Mouse (Mus musculus) MN1 (cell line): Measurements from ENCODE around the gene Trappc3.
A peak's percentile ranks its signal among the peaks of the same experiment; 100 is the strongest.
"Not testable (repeated sequence)": the region's sequence is repeated elsewhere in the genome, so short reads cannot be mapped to it uniquely, and the experiment has no call there.

Experiments used
- DNase-seq: peaks from one replicate; pipeline ENCODE4 v3.0.0-alpha.2; 2016; ENCODE audit warnings: low spot score

Gene Trappc3

DNA sequence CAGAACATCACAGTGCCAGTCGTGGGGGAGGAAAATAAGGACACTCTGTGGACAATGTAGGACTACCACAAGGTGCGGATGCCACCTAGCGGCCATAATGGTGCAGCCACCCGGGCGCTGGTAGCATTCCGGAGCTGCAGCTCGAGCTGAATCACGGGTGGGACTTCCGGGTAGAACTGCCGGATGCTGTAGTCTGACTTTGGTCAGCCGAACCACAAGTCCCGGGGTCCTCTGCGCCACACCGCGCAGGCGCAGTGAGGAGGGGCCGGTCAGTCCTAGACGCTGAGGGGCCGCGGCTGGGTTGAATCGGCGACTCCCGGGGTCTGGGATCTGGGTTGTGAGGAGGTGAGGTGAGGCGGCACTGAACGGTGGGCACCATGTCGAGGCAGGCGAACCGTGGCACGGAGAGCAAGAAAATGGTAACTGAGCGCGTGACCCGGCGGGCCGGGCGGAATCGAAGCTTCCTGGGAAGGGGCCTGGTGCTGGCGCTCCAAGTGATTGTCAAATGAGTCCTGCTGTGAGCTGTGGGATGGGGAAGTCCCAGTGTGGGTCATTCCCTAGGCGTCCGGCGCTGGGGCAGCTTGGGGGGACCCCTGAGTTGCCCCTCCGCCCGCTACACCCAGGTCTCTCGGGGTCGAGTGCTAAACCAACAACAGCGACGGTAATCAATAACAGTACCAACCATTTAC lies at the start of gene Trappc3:
Gene Trappc3, plus strand, starts transcription at position 207 of the 689 bp plus-strand sequence.
- peak; percentile 97 for DNase-seq

DNA sequence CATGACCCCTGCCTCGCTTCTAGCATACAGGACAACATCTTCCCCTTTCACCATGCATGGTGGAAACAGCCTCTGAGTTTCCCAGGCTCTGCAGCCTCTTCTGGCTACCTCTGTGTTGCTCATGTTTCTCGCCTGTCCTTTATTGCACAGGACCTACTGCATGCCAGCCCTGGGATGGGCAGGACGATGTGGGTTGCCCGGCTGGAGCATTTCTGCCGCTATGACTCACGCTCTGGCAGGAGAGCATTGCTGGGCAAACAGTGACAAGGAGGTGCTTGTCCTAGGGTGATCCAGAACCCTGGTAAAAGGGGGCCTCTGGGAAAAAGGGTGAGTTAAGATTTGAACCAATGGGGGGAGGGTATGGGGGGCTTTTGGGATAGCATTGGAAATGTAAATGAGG lies 44.4 kb upstream of the Trappc3 start:
- no peak for DNase-seq

DNA sequence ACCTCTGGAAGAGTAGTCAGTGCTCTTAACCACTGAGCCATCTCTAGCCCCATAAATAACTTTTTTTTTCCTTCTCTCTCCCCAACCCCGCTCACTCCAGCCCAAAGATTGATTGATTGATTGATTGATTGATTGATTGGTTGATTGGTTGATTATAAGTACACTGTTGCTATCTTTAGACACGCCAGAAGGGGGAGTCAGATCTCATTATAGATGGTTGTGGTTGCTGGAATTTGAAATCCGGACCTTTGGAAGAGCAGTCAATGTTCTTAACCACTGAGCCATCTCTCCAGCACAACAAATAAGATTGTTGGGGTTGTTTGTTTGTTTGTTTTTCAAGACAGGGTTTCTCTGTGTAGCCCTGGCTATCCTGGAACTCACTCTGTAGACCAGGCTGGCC lies 42.6 kb upstream of the Trappc3 start:
- not testable (repeated sequence) for DNase-seq

DNA sequence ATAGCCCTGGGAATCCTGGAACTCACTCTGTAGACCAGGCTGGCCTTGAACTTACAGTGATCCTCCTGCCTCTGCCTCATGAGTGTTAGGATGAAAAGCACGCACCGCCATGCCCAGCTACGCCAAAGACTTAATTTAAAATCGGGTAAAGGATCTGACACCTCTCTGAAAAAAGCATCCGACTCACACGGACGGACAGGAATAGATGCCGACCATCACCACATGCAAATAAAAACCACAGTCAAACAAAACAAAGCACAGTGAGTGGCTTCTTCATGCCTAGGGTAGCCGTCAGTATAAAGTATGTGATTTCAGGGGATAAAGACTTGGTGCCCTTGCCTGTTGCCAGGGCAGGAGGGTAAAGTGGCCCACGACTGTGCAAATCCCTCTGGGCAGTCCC lies 42.1 kb upstream of the Trappc3 start:
- no peak for DNase-seq

DNA sequence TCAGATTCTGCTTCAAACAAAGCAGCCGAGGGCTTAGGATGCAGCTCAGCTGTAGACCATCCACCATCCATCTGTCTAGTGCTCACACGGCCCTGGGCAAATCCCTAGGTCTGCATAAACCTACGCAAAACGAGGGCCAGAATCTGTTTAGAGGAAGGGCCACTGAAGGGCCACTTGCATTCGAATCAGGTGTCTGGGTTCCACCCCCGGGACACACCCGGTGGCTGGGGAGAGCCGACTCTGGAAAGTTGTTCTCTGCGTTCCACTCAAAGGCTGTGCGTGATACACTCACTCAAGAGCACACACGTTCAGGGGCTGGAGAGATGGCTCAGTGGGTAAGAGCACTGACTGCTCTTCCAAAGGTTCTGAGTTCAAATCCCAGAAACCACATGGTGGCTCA lies 39.5 kb upstream of the Trappc3 start:
- DNase-seq: no peak

DNA sequence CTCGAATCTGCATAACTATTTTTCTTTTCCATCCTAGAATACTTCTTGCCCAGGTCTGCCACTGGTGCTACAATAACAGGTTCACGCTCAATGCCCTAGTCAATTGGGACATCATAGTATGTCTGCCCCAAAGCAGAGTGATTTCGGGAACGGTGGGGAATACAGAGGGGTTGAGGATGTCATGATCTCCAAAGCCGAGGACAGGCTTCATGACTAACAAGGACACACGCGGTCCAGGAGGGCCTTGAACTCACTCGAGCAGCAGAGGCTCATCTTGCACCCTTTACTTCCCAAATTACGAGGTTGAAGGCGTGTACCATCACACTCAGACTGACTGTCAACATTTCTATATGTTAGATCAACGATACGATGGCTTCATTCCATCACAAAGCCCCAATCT lies 35.5 kb upstream of the Trappc3 start:
- DNase-seq: no peak

DNA sequence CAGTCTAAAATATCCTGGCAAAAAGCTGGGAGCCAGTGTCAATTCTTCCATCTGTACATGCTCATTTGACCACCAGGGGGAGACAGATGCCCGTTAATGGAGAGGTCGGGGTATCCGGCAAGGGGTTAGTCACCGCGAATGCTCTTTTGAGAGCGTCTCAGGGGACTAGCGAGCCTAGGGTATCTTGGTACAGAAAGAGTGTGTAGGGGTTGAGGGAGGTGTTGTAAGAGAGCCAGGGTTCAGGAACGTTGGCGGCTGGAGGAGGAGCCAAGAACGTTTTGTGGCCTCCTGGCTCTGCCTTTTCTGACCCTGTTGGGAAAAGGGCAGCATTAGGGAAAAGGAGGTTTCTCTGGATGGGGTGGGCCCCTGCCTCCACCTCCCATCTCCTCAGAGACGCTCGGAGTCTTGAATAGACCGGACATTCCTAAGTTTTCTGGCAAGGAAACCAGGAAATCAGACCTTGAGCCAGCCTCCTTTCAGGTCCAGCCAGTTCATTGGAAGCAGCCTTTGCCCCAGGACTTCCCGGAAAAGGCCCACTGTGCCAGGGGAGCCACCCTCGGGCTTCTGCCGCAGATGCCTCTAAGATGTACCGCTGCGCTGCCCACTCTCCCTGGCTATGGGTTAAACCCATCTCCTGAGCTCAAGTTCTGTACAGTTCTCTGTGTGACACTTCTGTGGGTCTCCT lies 34.9 kb upstream of the Trappc3 start:
- DNase-seq: peak; percentile 89

DNA sequence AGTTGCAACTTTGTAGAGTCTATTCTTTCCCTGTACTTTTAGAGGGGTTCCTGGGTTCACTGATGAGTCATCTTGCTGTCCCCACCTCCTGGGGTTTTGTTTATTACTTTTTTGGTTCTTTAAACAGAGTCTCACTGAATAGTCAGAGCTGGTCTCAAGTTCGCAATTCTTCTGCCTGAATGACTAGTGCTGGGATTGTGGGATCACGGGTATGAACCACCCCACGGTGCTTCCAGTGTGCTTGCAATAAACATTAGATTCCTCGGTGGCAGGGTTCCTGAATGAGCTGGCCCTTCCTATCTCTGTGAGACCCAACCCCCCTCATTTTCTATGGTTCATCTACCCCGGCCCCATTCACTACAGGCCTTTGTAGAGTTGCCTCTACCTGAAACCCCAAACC lies 34.0 kb upstream of the Trappc3 start:
- DNase-seq: no peak

DNA sequence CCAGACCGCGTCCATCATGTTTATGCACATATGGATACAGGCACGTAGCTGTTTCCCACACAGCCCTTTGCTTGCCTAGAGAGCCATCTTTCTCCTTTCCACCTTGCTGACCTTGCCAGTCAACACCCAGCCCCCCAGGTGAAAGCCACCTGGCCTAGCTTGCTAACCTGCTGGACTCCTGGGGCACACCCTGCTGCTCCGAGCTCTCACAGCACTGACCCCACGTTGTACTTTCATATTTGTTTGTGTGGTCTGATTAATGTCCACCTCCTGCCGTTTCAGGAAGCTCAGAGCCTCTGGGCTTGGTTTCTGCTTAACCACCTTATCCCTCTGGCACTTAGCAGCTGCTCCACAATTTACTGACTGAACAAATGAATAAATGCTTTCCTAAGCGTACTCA lies 32.2 kb upstream of the Trappc3 start:
- DNase-seq: no peak

DNA sequence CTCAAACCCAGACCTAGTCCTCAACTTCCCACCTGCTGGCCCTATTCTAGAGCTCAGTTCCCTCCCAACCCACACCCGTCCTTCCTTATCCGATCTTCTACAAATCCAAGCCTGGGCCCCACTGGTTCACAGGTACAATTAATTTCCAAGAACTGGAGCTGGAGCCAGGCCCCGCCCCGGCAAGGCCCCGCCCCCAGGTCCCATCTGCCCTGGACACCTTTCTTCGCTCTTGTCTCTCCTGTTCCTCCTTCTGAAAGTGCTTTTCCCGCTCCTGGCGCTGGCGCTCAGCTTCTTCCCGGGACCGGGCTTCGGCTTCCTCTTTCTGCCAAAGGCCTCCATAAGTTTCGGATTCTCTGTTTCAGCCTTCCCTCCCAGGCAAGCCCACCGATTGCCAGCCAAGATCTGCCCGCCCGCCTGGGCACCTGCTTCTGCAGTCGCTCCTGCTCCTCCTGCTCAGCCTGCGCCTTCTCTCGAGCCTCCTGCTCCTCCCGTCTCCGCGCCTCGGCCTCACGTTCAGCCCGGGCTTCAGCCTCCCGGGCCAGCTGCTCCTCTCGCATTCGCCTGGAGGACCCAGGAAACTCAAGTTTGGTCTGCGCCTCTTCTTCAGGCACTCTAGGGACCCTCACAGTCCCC lies 28.3 kb upstream of the Trappc3 start:
- no peak for DNase-seq

DNA sequence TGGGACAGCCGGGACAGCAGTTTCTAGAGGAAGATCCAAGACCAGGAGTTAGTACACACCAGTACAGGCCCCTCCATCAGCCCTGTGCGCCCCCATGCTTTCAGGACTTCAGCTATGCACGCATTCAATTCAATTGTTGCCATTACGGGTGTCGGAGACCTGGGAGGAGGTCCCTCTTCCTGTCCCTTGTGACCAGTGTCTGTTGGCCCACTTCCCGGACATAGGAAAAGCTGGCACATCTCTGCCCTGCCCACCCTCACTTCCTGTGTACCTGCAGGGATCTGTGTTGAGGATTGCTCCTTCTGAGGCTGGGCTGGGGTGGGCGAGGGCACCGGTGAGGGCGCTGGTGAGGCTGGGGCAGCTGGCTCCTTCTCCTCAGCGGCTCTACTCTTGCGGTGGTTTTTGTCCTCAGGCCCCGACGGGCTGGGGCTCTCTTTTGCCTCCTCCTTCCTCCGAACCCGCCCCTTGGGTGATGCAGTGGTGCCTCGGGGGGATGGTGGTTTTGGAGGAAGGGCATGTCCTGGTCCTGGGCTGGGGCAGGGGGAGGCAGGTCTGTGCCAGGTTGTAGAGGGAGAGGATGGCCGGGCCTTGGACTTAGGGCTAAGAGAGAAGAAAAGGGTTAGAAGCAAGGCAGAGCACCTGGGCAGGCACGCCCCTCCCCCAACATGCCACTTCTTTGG lies 27.5 kb upstream of the Trappc3 start:
- DNase-seq: no peak

DNA sequence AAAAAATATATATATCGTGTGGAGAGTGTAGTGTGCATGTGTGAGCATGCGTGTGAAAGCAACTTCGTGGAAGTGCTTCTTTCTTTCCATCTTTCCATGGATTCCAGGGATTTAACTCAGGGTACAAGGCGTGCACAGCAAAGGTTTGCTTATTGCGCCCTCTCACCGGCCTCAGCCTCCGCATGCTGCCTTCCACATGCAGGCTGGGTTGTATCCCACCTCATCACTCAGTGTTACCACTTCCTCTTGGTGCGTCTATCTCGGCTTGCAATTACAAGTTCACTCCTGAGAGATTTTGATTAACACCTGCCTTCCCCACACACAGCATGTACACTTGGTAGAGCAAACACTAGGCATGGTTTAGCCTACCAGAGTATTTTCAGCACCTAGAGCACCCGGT lies 26.9 kb upstream of the Trappc3 start:
- DNase-seq: no peak

DNA sequence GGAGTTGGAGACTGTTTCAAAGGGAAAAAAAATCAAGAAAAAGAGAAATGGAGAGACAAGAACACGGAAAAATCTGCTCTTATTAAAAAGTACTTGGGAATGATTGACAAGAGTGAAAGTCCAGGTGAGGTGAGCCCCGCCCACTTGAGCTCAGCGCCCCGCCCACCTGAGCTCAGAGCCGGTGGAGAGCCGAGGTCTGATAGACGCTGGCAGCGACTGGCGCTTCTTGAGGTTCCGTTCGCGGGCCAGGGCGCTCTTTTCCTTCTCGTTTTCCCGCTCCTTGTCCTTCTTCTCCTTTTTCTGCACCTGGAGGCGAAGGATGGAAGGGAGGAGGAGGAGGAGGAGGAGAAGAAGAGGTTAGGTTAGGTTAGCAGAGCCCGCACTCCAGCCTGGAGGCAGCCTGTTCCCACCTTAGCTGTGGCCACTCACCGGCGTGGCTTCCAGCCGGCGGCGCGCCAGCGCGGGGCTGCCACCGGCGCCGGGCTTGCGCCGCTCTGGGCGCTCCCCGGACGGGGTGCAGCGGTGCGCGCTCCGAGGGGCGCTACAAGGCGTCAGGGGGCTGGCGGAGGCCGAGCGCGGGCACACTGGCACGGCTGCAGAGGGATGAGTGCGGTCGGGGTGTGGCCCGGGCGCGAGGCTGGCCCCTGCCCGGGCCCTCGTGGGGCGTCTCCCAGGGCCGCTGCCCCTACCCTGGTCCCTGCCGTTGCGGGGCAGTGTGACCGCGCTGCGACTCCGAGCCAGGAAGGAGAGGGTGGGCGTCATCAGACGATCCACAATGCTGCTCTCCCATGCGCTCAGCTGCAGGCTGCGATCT lies 25.5 kb upstream of the Trappc3 start:
- DNase-seq: no peak

DNA sequence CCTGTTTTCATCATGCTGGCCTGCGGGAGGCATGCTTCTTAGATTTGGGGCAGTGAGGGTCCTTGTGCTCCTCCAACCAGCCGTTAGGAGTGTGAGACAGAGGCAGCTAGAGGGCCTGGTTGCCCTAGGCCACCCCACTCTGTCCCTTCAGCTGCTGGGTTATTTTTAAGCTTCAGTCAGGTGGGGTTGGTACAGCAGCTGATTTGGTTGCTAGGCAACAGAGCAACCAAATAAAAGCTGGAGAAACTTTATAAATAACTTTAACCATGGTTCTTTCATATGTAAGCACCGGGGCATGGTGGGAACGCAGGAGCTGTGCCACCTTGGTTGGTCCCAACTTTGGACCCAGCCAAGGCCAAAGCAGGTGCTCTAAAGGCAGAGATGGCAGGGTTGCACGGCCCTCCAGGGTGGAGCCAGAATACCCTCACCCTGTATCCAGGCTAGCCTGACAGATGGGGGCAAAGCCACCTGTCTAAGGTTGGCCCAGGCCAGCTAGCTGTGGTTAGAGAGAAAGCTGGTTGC lies 24.3 kb upstream of the Trappc3 start:
- no peak for DNase-seq

DNA sequence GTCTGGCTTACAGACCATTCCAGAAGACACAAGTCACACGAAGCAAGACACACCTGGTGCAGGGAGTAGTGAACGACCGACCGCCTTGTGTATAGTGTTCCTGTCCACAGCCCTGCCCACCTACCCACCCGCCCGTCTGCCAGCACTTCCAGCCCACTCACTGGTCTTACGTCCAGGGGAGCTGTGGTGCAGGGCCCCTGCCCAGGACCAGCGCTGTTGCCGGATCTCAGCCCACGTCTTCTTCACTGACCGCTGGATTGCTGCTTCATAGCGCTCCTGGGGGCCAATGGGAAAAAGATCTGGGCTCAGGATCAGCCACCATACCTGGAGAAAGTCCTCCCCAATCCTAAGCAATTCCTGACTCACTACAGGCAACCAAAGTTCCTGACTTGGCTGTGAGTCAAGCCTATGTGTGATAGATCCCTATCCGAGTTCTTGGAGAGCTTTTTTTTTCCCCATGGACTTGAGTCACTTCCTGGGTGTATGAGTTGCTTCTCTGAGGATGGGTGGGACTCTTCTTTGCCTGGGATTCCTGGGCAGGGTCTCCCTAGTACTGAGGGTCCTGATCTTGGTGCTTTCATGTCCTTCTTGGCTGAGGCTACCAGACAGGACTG lies 22.2 kb upstream of the Trappc3 start:
- no peak for DNase-seq

DNA sequence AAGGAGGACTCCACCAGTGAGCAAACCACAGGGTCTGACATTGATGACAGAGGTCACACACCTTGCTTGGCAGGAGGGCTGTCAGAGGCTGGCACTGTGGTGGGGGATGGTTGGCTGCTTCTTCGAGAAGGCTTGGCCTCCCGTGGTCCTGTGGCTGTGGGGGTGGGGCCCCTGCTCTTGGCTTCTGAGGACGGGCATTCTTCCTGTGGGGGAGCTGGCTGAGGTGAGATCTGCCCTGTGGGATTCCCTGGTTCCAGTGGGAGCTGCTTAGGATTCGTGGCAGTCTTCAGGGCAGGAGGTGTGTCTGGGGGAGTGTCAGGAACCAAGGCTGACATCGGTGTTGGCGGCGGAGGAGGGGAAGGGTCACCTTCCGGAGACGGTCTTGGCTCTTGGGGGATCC lies 20.2 kb upstream of the Trappc3 start:
- no peak for DNase-seq

DNA sequence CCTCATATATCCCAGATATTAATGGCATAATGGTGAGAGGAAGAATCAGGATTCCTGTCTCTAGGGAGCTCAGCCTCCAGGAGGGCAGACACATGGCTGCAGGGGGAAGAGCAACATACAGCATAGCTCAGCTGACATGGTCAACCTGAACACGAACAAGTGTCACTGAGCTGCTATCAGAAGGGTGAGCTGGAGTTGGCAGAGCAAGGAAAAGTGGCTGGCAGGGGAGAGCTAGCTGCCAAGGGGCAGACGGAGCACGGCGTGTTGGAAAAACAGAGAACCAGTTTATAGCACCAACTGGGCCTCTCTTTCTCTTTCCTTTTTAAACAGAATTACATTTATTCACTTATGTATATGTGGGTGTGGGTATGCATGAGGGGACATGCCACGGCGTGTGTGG lies 19.6 kb upstream of the Trappc3 start:
- no peak for DNase-seq

DNA sequence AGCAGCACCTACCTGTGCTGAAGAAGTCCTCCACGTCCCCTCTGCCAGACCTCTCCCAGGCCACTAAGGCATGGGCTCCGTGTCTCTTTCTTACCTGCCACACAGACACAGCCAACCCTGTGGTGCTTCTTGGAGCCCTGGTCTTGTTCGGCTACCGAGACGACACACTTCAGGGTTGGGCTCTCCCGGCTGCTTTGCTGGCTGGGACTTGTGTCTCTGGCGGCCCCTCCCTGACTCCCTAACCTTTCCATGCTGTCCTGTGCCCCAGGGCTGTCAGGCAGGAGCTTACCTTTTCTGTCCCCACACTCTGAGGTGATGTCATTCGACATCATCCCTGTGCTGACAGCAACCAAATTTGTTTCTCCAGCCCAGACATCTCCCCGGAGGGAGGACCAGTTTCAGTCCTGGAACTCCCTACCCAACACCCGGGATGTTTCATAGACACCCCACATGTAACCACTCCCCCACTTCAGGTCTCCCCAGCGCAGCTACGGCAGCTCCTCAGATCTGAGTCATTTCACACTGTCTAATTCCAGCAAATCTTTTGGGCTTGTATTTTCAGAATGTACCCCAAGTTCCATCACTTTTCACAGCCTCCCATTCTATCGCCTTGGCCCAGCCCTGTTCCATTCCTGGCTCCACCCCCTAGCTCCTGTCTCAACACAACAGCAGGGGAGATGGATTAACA lies 15.8 kb upstream of the Trappc3 start:
- DNase-seq: no peak

DNA sequence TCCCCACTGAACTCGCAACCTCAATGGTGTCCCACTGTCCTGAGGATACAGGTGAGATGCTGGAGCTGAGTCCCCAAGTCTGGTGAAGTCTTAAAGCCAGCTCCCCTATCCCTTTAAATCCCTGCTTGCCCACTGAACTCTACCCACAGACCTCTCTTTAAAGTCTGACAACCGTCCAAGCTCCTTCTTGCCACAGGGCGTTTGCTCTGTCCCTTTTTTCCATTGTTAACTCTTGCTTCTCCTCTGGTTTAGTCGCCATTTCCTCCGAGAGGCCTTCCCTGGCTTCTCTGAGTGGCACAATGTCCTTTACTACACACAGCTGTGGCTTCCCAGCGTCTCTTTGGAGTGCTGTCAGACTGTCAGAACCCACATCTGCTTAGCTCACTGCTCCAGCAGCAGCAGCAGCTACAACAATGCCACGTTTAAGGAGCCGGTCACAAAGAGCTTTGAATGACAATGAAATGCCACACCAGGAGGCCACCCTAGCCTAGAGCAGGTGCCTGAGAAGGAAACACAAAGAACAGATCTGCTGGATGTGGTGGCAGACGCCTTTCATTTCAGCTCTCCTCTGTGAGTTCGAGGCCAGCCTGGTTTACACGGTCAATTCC lies 13.8 kb upstream of the Trappc3 start:
- no peak for DNase-seq

DNA sequence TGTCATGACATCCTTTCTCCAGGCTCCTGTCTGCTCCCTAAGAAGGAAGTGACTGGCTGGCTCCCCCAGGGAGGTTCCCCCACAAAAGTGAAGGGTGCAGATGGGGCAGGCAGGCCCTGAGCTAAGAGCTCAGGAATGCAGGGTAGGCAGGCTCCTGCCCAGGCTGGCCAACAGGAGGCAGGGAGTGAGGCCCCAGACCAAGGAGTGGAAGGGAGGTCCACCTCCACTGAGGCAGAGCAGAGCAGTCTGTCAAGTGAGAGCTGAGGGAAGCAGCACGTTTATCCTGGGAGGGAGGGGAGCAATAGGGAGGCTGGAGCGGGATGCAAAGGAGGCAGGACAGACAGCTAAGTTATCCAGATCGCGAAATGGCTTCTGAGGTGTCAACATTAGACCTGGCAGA lies 11.5 kb upstream of the Trappc3 start:
- no peak for DNase-seq
